Mouse (Mus musculus) left cerebral cortex, adult 2 months (tissue): ENCODE data around the gene Dpm3. TPM values are rescaled to one million over a fixed set of nuclear protein-coding genes. Genes with fewer than 3 reads are reported as not detected.

Experiments
- DNase-seq, 2 experiments: peaks; one replicate each; pipeline ENCODE4 v3.0.0; 2021 to 2022; ENCODE audit warnings: low spot score in 2 of 2, mixed read lengths in 1 of 2; ENCODE audit errors: extremely low spot score in 1 of 2
- H3K27ac ChIP-seq: fragments of 200-600 bp; 2 replicates; pipeline ENCODE4 v1.8.1; 2022
- H3K4me3 ChIP-seq: fragments of 200-600 bp; 2 replicates; pipeline ENCODE4 v1.8.1; 2022
- CTCF ChIP-seq: fragments of 200-600 bp; IDR thresholded peaks from 2 replicates; pipeline ENCODE4 v1.8.1; 2022; ENCODE audit warnings: antibody characterized with exemption, mild to moderate bottlenecking, moderate library complexity
- intact Hi-C: fragments of 180-260 bp; cut with DNase I; formaldehyde crosslinking; loops from one replicate; pipeline ENCODE4 v1.15.1; 2025
- total RNA-seq, 2 experiments: library from RNA; stranded (reverse); gene quantifications; 2 replicates each; pipeline ENCODE4 v1.2.3; 2021

The Dpm3 gene
- total RNA-seq, 2 experiments from 2014 or later: 50.9 to 53.1 TPM

DNA sequence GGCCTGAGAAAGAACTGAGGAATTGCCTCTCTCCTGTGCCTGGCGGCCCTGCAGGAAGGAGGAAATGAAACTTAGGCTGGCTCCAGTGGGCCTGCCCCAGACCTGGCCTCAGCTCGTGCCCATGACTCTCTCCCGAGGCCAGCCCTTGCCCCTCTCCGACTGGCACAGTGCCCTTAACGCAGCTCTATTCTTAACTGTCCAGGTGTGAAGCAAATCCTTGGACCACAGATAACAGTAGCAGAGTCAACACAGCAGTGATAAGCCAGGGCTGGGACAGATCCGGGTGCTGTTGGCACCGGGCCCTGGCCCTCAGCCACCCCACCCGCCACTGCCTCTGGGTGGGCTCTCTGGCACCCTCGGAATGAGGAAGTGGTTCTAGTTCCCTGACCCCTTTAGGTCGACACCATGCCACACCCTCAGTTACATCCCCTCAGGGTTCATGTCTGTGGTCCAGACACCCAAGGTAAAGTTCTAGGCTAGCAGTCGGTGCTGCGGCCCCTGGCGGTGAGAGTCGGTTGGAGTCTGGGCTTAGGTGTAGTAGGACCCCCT, 25.5 kb upstream of the Dpm3 start:
- no peak overlapping the region for H3K4me3 ChIP-seq
- no peak for TF ChIP-seq CTCF

DNA sequence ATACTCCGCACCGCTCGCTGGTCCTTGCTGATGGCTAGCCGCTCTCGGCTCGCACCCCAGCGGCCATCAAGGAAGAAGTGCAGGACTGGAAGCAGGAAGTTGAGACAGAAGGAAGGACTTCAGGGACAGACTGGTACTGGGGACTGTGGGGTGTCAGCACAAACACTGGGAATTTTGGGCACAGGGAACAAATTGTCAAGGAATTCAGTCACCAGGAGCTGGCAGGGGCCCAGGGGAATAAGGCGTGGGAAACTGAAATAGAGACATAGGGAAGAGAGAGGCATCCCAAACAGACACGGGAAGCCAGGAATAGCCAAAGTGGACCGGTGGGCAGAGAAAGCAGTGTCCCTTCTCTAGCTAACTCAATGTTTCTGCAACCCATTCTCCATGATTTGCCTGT, 22.6 kb upstream of the Dpm3 start:
- Histone ChIP-seq H3K27ac (no peak overlapping the region), H3K4me3 (no peak overlapping the region)
- intact Hi-C loops: no loop called here
- TF ChIP-seq CTCF: no peak
- DNase-seq: no peak

More for the DNA sequence above, 25.5 kb upstream of the Dpm3 start:
- DNase-seq: no peak
- intact Hi-C loops: no loop called here
- no peak overlapping the region for H3K27ac ChIP-seq

DNA sequence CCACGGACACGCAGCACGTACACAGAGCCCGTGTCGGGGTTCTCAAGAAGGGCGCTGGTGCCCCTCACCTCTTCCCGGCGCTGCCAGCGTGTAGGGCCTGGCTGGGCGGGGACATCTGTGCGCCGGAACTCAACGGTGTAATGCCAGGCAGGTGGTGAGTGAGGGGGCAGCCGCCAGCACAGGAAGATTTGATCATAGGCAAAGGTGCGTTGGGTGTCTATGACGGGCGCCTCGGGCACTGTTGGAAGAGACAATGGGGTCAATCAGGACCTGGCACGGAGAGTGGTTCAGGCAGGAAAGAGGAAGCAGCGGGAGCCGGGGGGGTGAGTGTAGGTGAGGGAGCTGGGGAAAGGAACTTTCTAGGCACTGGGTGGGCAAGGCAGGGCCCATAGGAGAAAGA, 21.5 kb upstream of the Dpm3 start:
- Histone ChIP-seq H3K4me3 (no peak overlapping the region), H3K27ac (no peak overlapping the region)
- no peak for TF ChIP-seq CTCF
- intact Hi-C loops: no loop called here
- no peak for DNase-seq

DNA sequence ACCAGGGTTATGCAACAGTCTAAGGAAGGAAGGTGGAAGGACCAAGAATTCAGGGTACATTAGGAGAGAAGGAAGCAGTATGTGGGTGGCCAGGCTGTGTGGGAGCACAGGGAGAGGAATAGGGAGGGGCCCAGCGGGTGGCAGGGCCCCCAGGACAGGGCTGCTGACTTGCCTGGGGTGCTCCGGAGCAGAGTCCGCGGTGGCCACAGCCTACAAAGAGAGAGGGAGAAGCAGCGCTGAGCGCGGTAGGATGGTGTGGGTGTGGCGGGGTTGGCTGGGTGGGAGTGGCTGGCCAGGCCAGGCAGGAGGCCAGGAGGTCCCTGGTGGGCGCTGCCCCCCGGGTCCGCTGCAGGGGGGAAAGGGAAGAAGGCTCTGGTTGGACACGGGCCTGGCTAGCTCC, 20.7 kb upstream of the Dpm3 start:
- Histone ChIP-seq H3K27ac (peak overlapping the region; percentile 15; the same call in 1 of the 2 replicates), H3K4me3 (no peak overlapping the region)
- TF ChIP-seq CTCF: no peak
- intact Hi-C loops: no loop called here
- DNase-seq: no peak

DNA sequence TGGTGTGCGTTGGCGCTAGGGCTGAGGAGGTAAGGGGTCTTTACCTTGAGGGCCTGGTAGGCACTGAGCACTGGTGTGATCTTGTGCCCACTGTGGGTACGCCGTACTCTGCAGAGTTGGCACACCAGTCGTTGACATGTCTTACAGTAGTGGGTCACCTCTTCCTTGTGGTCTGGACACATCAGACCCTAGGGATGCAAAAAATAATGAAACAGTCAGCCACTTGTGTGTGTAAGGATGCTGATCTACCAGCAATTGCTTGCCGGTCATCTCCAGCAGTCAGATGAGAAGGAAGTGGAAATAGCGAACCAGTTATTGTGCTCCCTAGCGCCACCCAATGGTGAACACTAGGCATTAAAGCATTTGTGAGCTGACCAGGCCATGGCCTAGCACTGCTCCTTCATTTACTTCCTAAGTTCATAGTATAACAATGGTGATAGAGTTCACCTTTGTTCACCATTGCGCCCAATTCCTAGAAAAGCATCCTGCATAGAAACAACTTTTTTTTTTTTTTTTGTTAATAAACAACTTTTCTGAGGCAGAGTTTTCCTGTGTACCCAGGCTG, 16.7 kb upstream of the Dpm3 start:
- H3K4me3 ChIP-seq: no peak overlapping the region; the same call in 1 of the 2 replicates
- no peak overlapping the region for H3K27ac ChIP-seq
- peak in 1 of 2 experiments; percentile 58 for DNase-seq
- peak; percentile 81 for TF ChIP-seq CTCF
- intact Hi-C loops: loop anchor here (2.0 kb wide), 1 partner anchor 14 kb away; the partner anchor contains the start of gene Muc1

DNA sequence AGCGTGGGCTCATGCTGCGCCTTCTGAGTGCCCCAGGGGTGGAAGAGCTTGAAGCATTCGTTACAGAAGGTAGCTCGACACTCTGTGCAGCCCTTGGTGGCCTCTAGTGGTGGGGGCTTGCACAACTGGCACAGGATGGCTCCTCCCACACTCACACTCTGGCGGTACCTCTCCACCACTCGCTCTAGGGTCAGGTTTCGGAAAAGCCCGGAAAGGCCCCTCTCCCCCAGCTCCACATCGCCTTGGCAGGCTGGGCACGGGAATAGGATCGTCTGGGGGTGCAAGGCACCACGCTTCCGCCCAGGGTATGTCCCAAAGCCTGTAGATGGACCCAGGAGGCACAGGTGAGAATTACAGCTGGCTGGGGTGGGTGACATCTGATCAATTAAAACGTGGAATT, 15.5 kb upstream of the Dpm3 start:
- Histone ChIP-seq H3K4me3 (peak overlapping the region; percentile 58), H3K27ac (peak overlapping the region; percentile 96)
- intact Hi-C loops: loop anchor here (2.0 kb wide), 1 partner anchor 15 kb away; the partner anchor contains the start of gene Muc1
- TF ChIP-seq CTCF: peak; percentile 39
- DNase-seq: peak in 1 of 2 experiments; percentile 58

DNA sequence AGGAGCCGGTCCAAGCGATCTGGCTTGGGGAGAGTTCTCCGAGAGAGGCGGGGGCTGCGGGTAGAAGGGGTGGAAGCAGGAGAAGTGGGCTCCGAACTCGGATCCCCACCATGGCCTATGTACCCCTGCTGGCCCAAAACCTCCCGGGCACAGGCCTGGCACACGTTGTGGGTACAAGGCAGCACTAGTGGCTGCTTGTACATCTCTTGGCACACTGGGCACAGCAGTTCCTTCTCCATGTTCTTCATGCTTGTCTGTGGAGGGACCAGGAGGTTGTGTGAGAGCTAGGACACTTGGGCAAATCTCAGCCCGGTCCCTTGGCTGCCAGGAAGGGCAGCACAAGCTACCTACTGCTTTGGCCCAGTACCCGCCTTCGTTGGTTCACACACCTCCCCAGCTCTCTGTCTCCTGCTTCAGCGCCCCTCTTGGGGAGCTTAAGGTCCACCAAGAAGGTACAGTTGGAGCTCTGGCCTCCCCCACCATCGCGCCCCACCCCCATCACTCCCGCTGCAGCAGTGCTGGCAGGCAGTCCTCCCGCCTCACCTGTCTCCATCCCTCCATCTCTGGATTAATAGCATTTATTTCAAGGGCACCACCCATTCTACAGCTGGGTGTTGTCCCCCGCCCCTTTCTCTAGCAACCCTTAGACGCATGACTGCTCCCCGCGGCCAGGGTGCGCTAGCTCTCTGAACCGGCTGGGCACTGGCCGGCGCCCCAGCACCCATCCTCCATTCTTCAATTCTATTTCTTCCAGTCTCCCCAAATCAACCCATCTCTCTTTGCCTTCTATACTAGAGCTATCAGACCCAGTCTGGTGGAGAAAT, 14.8 kb upstream of the Dpm3 start:
- peak overlapping the region; percentile 58 for H3K4me3 ChIP-seq
- DNase-seq: no peak
- peak; percentile 36 for TF ChIP-seq CTCF
- H3K27ac ChIP-seq: peak overlapping the region; percentile 96
- intact Hi-C loops: no loop called here

DNA sequence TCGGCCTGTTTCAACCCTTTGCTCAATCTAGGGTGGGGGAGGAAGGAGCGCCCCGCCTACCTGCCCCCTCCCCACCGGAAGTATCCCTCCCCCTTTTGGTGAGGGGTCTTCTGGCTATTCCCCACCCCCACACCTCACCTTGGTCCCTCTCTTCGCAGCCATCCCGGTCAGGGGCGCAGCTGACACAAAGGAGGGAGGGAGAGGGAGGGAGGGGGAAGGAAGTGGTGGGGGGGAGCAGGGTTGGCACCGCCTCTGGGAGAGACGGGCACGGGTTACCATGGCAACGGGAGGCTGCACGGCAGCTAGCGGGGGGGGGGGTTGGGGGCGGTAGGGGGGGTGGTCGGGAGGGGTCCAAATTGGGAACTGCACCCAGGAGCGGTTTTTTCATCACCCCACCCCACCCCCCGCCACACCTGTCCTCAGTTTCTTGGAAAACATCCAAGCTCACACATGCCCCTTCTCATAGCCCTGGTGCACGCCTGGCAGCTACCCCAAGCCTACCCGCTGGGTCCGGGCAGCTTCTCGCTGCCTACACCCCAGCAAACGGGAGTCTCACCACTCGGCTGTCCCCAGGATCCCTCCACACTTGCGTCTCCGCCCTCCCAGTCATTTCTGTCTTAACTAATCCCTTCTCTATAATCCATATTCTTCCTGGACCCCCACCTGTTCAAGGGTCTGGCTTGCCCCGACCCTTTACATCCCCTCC, 14.0 kb upstream of the Dpm3 start:
- Histone ChIP-seq H3K4me3 (peak overlapping the region; percentile 58), H3K27ac (peak overlapping the region; percentile 96)
- intact Hi-C loops: loop anchor here (1.0 kb wide), 1 partner anchor 49 kb away; no protein-coding TSS in a partner anchor
- no peak for TF ChIP-seq CTCF
- DNase-seq: peak in 1 of 2 experiments; percentile 77

DNA sequence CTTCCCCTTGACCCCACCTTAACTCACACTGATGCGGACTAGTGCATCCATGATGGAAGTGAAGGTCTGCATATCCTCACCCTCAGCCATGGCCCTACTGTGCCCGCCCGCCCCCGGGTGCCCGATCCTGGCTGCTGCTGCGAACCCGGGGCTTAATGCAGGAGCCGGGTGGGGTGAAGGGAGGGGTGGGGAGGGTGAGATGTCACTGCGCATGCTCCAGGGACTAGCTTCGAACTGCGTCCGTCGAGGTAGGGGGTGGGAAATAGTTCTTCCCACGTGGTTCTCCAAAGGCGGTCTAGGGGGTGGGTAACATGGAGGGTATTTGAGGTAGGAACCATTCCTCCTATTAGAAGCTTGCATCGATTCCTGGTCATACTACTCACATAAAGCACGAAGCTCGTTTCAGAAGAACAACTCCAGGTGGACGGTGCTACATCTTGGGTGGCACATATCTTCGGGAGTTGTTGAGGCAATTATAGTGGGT, 13.4 kb upstream of the Dpm3 start, which contains the start of gene Krtcap2:
Krtcap2 (plus strand) TSS at position 279 of the 484 bp plus-strand sequence.
- Histone ChIP-seq H3K27ac (peak within 1 kb of the TSS; percentile 96), H3K4me3 (peak within 1 kb of the TSS; percentile 58)
- DNase-seq: peak; percentile 66 to 76
- intact Hi-C loops: loop anchor here (1.0 kb wide), 2 partner anchors 37 to 49 kb away; no protein-coding TSS in a partner anchor
- no peak for TF ChIP-seq CTCF

DNA sequence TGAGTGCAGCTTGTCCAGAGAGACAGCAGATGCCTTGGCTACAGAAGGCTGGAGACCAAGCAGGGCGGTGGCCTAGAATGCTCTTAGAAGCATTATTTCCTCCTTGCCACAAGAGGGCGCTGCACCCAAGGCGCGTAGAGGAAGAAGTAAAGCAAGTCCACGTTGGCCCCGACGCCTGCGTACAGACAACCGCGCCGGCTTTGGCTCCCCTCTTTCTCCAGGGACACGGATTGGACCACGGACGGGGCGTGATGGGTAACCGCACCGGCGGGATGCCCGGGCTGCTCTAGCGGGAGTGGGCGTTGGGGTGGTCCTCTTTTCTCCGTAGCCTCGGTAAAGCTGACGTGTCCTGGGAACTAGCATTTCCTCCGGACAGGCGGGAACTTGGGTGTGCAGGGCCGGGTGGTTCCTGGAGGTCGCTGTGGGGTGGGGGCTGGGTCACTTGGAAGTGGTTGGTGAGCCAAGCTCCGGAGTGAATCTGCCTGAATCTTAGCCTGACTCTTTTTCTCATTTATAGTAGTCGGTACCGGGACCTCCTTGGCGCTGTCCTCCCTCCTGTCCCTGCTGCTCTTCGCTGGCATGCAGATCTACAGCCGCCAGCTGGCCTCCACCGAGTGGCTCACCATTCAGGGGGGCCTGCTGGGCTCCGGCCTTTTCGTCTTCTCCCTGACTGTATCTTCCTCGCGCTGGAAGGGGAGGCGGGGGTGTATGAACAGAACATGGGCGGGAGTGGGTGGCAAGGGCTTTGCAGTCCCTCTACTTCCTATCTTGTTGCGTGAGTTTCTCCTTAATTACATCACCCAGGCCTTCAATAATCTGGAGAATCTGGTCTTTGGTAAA, 12.7 kb upstream of the Dpm3 start, which contains the start of gene Trim46:
Trim46 (minus strand) TSS at position 49 of the 840 bp plus-strand sequence.
- intact Hi-C loops: loop anchor here (1.0 kb wide), 1 partner anchor 36 kb away; no protein-coding TSS in a partner anchor
- Histone ChIP-seq H3K4me3 (peak within 1 kb of the TSS; percentile 58), H3K27ac (peak within 1 kb of the TSS; percentile 96)
- TF ChIP-seq CTCF: peak; percentile 98
- DNase-seq: peak; percentile 87 to 88

DNA sequence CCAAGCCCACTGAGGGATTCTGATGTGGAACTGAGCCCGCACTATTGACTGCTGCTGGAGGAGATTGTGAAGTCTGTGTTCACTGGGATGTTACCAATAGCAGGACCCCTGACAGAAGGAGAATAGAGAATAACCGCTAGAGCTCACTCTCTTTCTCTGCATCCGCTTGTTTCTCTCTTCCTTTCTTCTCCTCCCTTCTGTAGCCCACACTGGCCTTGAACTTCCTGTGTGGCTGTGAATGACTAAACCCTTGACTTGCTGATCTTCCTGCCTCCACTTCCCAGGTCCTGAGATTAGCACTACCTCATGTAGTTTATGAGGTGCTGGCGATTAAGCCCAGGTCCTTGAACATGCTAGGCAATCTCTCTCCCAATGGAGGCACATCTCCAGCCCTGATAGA, 11.7 kb upstream of the Dpm3 start:
- no peak for DNase-seq
- H3K4me3 ChIP-seq: no peak overlapping the region

More for the DNA sequence above, 11.7 kb upstream of the Dpm3 start:
- no peak for TF ChIP-seq CTCF
- intact Hi-C loops: no loop called here
- no peak overlapping the region for H3K27ac ChIP-seq
